Mouse (Mus musculus) Patski (cell line): ENCODE data around the gene Mcl1. TPM values are rescaled to one million over a fixed set of nuclear protein-coding genes. Genes with fewer than 3 reads are reported as not detected.
A peak's percentile ranks its signal among the peaks of the same experiment; 100 is the strongest.
"Not testable (repeated sequence)": the region's sequence is repeated elsewhere in the genome, so short reads cannot be mapped to it uniquely, and the experiment has no call there.

Experiments
- ATAC-seq: fragments of 100-300 bp; one replicate; pipeline ENCODE4 v1.8.0; 2021
- CTCF ChIA-PET: fragments of 350-600 bp; sonication (Branson Sonifier 250); formaldehyde crosslinking; loops from one replicate; lab custom pipeline; 2022; ENCODE audit warnings: inconsistent platforms; lab: Charles Lee
- POLR2A ChIA-PET: fragments of 350-600 bp; sonication (Branson Sonifier 250); formaldehyde crosslinking; loops from one replicate; lab custom pipeline; 2022; ENCODE audit warnings: antibody characterized with exemption, inconsistent platforms; lab: Charles Lee
- DNase-seq: peaks from one replicate; pipeline ENCODE4 v3.0.0-alpha.2; 2011; ENCODE audit warnings: low read depth, low spot score
- H3K27me3 ChIP-seq: fragments of 371-371 bp; one replicate; pipeline ENCODE4 v1.5.1; 2021
- CTCF ChIP-seq: fragments of 100-300 bp; IDR thresholded peaks from one replicate; pipeline ENCODE4 v1.5.1; 2021
- in situ Hi-C: fragments of 300-500 bp; cut with MboI; formaldehyde crosslinking; loops from 3 replicates; pipeline ENCODE4 v1.11.1; 2018; ENCODE audit warnings: low pct_unique_long_range_greater_than_20kb, mixed read lengths
- polyA plus RNA-seq: library from polyadenylated mRNA; unstranded; gene quantifications from one replicate; pipeline ENCODE4 v1.2.3, GENCODE M21; 2021

Mcl1 gene
- polyA plus RNA-seq, 1 experiment from 2014 or later = 169 TPM

DNA sequence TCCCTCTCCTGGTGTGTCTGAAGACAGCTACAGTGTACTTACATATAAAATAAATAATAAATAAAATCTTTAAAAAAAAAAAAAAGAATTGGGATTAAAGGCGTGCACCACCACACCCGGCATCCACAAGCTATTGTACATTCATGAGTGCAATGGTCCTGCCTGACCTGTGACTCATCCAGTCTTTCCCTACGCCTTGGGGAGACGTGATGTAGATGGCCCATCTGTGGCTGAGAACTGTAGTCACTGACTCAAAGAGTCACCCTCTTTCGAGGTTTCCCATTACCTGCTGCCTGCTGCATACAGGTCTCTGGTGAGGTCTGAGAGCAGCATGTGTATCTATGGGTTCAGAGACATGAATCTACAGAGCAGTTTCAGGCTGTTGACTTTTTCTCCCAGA is 10.6 kb upstream of the Mcl1 start:
- DNase-seq (no peak), ATAC-seq (no peak)
- H3K27me3 ChIP-seq = no peaks in the 10 kb centered on the region
- no peak for TF ChIP-seq CTCF
- ChIA-PET CTCF (interaction anchor here (1.8 kb wide), 1 partner anchor 28 kb away, joined by 4 read pairs; no protein-coding TSS in a partner anchor), POLR2A (no interaction called here)
- in situ Hi-C loops = no loop called here

DNA sequence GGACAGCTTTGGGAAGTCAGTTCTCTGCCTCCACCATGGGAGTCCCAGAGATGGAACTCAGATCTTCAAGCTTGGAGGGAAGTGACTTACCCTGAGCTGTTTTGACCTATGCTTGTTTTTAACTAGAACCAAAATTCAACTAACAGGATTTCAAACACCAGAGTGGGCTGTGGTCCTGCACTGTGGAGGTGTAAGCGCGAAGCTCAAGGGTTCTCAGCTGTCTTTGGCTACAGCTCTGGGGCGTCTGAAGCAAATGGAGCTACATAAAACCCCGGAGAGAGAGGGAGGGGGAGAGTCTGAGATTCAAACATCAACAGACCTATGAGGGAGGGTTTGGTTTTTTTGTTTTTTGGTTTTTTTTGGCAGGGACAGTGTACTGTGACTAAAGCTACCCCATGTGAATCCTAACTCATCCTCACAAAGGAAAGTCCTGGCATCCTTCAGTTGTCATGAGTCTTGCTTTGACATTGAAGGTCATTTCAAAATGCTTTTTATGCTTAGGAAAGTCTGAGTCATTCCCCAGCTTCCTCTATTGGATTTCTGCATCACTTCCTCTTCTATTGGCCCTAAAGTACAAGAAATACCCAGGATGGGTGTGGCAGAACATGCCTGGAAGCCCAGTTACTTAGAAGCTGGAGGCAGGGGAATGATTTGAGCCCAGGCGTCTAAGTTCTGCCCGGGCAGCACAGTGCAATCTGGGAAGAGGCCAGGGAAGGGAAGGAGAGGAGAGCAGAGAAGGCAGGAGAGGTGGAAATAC is 8.1 kb upstream of the Mcl1 start:
- DNase-seq (no peak), ATAC-seq (peak; percentile 62)
- no peak for TF ChIP-seq CTCF
- CTCF ChIA-PET = interaction anchor here (0.8 to 3.3 kb wide), 15 partner anchors 9 to 192 kb away, joined by 3 to 25 read pairs (median 4); no protein-coding TSS in a partner anchor
- POLR2A ChIA-PET = interaction anchor here (0.6 to 2.3 kb wide), 8 partner anchors 10 to 25 kb away, joined by 3 to 17 read pairs (median 6); no protein-coding TSS in a partner anchor
- in situ Hi-C loops = no loop called here
- no peaks in the 10 kb centered on the region for H3K27me3 ChIP-seq

DNA sequence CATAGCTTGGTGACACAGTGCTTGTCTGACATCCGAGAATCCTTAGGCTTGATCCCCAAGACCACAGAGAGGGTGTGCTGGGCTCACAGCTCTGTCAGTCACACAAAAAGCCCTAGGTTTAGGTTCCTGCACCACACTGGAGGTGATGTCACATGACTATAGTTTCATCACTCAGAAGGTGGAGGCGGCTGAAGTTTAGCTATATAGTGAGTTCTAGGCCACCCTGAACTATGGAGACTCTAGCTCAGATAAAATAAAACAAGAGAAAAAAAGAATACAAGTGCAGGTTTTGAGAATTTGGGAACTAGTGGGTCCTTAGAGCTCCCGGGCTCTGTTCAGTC is 7.6 kb upstream of the Mcl1 start:
- in situ Hi-C loops = no loop called here
- ChIA-PET CTCF (interaction anchor here (0.8 to 3.3 kb wide), 14 partner anchors 9 to 192 kb away, joined by 3 to 25 read pairs (median 4); no protein-coding TSS in a partner anchor), POLR2A (interaction anchor here (1.0 to 2.3 kb wide), 7 partner anchors 9 to 25 kb away, joined by 3 to 17 read pairs (median 7); no protein-coding TSS in a partner anchor)
- no peak for TF ChIP-seq CTCF
- ATAC-seq (no peak), DNase-seq (no peak)
- no peaks in the 10 kb centered on the region for H3K27me3 ChIP-seq

DNA sequence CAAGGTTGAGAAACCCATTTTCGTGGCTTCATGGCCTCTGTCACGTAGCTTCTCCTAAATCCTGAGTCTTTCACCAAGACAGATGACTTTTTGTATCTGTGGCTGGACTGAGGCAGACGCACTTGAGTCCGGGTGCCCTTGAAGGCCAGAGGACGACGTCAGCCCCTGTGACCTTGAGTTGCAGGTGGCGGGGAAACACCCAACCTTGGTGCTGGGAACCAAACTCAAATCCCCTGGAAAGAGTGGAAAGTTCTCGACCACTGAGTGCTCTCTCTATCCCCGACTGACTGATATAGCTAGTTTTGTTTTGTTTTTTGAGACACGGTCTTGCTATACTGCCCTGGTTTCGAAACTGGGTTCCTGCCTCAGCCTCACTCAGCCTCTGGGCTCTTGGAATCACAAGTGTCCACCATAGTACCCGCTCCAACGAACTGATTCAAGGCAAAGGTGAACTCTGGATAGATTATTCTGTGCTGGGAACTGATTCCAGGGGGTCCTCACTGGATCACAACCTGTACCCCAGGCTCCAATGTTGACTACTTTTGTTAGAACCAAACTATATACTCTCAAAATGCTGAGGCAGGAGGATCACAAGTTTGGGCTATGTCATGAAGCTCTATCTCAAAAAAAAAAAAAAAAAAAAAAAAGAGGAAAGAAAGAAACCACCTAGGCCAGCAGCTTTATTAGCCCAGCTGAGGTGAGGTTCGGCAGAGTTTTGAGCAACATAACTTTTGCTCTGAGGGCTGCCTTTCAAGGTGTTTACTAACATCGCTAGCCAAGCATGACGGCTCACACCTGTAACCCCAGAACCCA is 7.0 kb upstream of the Mcl1 start:
- CTCF ChIA-PET = interaction anchor here (0.8 to 3.3 kb wide), 10 partner anchors 12 to 191 kb away, joined by 3 to 25 read pairs (median 4); no protein-coding TSS in a partner anchor
- DNase-seq (no peak), ATAC-seq (no peak)
- TF ChIP-seq CTCF = no peak
- in situ Hi-C loops = no loop called here
- POLR2A ChIA-PET = interaction anchor here (0.5 to 2.3 kb wide), 7 partner anchors 11 to 108 kb away, joined by 3 to 17 read pairs (median 7); no protein-coding TSS in a partner anchor
- H3K27me3 ChIP-seq = no peaks in the 10 kb centered on the region

DNA sequence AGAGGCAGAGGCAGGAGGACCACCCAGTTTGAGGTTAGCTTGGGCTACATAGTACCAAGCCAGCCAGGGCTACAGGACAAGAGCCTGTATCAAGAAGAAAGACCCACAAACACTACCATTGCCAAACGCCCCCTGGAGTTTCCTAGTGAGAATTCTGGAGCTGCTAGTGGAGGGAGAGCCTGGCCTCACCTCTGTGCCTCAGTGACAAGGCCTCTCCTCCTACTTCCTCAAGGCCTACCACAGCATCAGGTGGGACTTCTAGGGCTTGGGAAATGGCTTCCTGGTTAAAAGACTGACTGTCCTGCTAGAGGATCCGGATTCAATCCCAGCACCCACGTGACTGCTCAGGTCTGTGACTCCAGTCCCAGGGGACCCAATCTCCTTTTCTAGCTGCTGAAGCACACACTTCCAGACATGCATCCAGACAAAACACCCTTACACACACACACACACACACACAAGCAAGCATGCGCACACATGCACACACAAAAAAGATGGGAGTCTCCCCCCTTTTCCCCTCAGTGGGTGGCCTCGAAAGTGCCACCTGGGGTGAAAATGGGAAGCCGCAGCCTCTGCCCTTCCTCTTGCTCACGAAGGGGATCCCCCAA is 6.3 kb upstream of the Mcl1 start:
- DNase-seq (no peak), ATAC-seq (no peak)
- CTCF ChIA-PET = interaction anchor here (0.8 to 3.3 kb wide), 4 partner anchors 13 to 24 kb away, joined by 4 to 25 read pairs (median 12); no protein-coding TSS in a partner anchor
- TF ChIP-seq CTCF = no peak
- POLR2A ChIA-PET = interaction anchor here (0.9 kb wide), 1 partner anchor 12 kb away, joined by 3 read pairs; no protein-coding TSS in a partner anchor
- in situ Hi-C loops = no loop called here
- H3K27me3 ChIP-seq = no peaks in the 10 kb centered on the region

DNA sequence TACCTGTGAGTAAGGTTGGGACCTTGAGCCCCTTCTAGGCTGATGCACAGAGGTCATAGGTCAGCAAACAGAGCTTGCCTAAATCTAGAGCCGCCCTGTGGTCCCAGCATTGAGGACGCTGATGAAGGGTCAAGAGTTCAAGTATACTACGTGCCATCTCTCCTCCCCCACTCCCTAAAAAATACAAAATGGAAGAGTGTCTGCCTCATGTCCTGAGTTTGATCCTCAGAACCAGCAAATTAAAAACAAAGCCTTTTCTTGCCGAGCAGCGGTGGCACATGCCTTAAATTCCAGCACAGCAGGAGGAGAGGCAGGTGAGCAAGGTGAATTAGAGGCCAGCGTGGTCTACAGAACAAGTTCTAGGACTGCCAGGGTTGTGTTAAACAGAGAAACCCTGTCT is 5.7 kb upstream of the Mcl1 start:
- CTCF ChIA-PET = interaction anchor here (3.1 kb wide), 1 partner anchor 23 kb away, joined by 25 read pairs; no protein-coding TSS in a partner anchor
- TF ChIP-seq CTCF = no peak
- ATAC-seq (no peak), DNase-seq (no peak)
- POLR2A ChIA-PET = interaction anchor here (0.9 kb wide), 1 partner anchor 12 kb away, joined by 3 read pairs; no protein-coding TSS in a partner anchor
- H3K27me3 ChIP-seq = no peaks in the 10 kb centered on the region
- in situ Hi-C loops = no loop called here

DNA sequence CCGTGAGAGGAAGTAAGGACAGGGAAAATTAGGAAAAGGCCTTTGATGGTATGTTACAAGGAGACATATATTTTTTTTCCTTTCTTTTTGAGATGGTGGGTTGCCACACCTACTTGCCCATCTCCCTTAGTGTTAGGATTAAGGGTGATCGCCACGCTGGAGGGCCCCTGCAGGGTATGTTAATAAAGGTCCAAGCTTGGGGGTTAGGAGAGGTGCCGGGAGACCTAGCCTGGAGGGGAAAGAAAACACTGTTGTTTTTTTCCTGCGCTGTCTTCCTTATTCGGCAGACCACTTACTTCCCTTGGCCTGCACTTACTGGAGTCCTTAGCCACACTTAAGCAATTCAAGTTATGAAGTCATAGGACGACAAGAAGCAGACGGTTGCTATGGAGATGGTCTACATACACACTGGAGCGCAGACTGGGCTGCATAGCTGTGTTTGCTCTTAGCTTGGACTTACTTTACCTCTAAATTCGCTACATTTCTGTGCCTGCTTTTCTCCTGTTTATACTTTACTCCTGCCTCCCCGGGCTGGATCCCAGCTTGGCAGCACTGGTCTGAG is 5.0 kb upstream of the Mcl1 start:
- no peaks in the 10 kb centered on the region for H3K27me3 ChIP-seq
- DNase-seq (no peak), ATAC-seq (no peak)
- ChIA-PET CTCF (interaction anchor here (1.6 kb wide), 1 partner anchor 32 kb away, joined by 3 read pairs; no protein-coding TSS in a partner anchor), POLR2A (interaction anchor here (0.6 kb wide), 1 partner anchor 108 kb away, joined by 3 read pairs; no protein-coding TSS in a partner anchor)
- no peak for TF ChIP-seq CTCF
- in situ Hi-C loops = no loop called here

DNA sequence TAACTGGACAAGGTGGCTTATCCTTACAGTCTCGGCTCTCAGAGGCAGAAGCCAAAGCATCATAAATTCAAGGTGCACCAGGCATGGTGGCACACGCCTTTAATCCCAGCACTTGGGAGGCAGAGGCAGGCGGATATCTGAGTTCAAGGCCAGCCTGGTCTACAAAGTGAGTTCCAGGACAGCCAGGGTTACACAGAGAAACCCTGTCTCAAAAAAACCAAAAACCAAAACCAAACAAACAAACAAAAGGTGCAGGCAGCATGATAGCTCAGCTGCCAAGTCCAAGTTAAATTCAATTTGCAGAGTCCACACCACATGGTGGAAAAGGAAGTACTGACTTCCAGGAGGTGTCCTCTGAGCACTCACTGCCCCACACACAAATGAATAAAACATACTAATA is 4.2 kb upstream of the Mcl1 start:
- ChIA-PET CTCF (interaction anchor here (1.6 kb wide), 1 partner anchor 31 kb away, joined by 3 read pairs; no protein-coding TSS in a partner anchor), POLR2A (interaction anchor here (0.6 kb wide), 1 partner anchor 109 kb away, joined by 3 read pairs; no protein-coding TSS in a partner anchor)
- in situ Hi-C loops, H3K27me3 ChIP-seq, ATAC-seq, DNase-seq: not testable (repeated sequence)

DNA sequence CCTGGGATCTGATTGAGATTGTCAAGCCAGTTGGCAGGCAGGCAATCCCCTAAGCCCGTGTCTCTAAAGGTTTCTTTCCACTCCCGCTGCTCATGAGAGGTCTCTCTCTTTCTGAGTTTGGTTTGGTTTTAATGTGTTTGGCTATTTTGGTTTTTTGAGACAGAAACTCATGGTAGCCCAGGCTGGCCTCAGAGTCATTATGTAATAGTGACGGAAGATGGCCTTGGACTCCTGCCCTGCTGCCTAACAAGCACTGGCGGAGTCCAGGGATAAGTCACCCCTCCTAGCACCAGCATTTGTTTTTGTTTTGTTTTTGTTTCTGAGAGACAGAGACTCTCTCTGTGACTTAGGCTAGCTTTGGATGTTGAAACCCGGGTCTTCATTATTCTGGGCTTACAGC is 3.2 kb upstream of the Mcl1 start:
- DNase-seq (no peak), ATAC-seq (no peak)
- no peak for TF ChIP-seq CTCF
- no peaks in the 10 kb centered on the region for H3K27me3 ChIP-seq
- POLR2A ChIA-PET = interaction anchor here (0.6 to 0.7 kb wide), 2 partner anchors 259 to 338 kb away, joined by 3 to 4 read pairs; no protein-coding TSS in a partner anchor
- in situ Hi-C loops = no loop called here
- CTCF ChIA-PET = interaction anchor here (0.8 to 1.4 kb wide), 2 partner anchors 16 to 22 kb away, joined by 3 to 4 read pairs; no protein-coding TSS in a partner anchor
